Mouse (Mus musculus): ENCODE measurements around the gene Tmsb15b2. TPM values are rescaled to one million over a fixed set of nuclear protein-coding genes. Genes with fewer than 3 reads are reported as not detected.
"Not testable (repeated sequence)": the region's sequence is repeated elsewhere in the genome, so short reads cannot be mapped to it uniquely, and the experiment has no call there.

Tmsb15b2 gene
- polyA plus RNA-seq, 1 experiment = 21.9 TPM

- Histone ChIP-seq H3K27ac (ENCODE audit: control insufficient read depth, insufficient read depth, low read depth, low read length) (peak overlapping the region; percentile 52; the same call in 1 of the 2 replicates), H3K36me3 (ENCODE audit: control insufficient read depth, insufficient read depth, low read length) (no peaks in the 10 kb centered on the region), H3K4me3 (ENCODE audit: control insufficient read depth, low read depth, low read length) (peak overlapping the region; percentile 73), H3K4me1 (ENCODE audit: control insufficient read depth, insufficient read depth, low read length) (peaks cover 2% of the 10 kb centered on the region; the same call in 1 of the 2 replicates), H3K27me3 (ENCODE audit: control insufficient read depth, insufficient read depth, low read length) (no peaks in the 10 kb centered on the region)
- TF ChIP-seq CTCF (IDR thresholded peaks at IDR 0.05; ENCODE audit: control insufficient read depth, insufficient read depth, insufficient replicate concordance, low read depth, low read length) (no peak), POLR2A (IDR thresholded peaks at IDR 0.05; ENCODE audit: control insufficient read depth, low read depth, low read length) (no peak)
These were observed 17.1 kb upstream of the Tmsb15b2 start for GRCm38 (mm10) chrX:136992191-136992965.

DNA sequence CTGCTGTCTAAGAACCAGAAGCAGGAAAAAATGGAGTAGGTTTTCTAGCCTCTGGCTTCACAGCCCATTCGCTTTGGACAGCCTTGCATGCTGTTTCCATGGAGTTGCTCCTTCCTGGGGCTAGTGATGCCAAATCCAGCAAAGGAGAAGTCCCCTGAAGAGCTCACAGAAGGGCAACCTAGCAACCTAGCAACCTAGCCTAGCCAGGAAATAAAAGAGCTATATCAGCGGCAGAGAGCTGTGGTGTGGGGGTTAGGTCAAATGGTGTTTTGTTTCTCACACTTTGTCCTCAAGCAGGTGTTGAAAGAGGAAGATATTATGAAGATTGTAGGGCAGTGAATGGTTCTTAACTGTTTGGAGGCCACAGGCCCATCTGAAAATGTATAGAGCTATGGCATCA lies 16.0 kb upstream of the Tmsb15b2 start:
- TF ChIP-seq POLR2A (IDR thresholded peaks at IDR 0.05; ENCODE audit: control insufficient read depth, low read depth, low read length) (no peak), CTCF (IDR thresholded peaks at IDR 0.05; ENCODE audit: control insufficient read depth, insufficient read depth, insufficient replicate concordance, low read depth, low read length) (no peak)
- peaks cover 2% of the 10 kb centered on the region; the same call in 1 of the 2 replicates for H3K4me1 ChIP-seq (ENCODE audit: control insufficient read depth, insufficient read depth, low read length)
- H3K27me3 ChIP-seq (ENCODE audit: control insufficient read depth, insufficient read depth, low read length) = no peaks in the 10 kb centered on the region
- no peaks in the 10 kb centered on the region for H3K36me3 ChIP-seq (ENCODE audit: control insufficient read depth, insufficient read depth, low read length)
- H3K4me3 ChIP-seq (ENCODE audit: control insufficient read depth, low read depth, low read length) = no peak overlapping the region
- H3K27ac ChIP-seq (ENCODE audit: control insufficient read depth, insufficient read depth, low read depth, low read length) = no peak overlapping the region

DNA sequence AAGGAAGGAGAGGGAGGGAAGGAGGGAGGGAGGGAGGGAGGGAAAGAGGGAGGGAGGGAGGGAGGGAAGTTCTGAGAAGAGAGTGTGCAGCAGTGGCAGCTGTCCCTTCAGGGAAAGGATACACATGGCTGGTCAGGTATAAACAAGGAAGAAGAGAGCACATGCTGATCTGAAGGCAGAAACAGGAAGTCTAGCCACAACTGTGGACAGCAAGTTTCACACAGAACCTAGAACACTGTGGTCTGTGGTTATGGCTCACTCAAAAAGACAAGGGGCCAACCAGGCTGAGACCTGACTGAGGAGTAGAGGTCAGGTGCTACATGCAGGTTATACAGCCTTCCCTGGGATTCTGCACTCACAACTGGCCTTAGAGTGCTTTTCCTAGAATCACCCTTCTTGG lies 10.7 kb upstream of the Tmsb15b2 start:
- Histone ChIP-seq H3K27ac (ENCODE audit: control insufficient read depth, insufficient read depth, low read depth, low read length) (peak overlapping the region; percentile 12; the same call in 1 of the 2 replicates), H3K4me3 (ENCODE audit: control insufficient read depth, low read depth, low read length) (no peak overlapping the region), H3K27me3 (ENCODE audit: control insufficient read depth, insufficient read depth, low read length) (no peaks in the 10 kb centered on the region), H3K4me1 (ENCODE audit: control insufficient read depth, insufficient read depth, low read length) (no peaks in the 10 kb centered on the region), H3K36me3 (ENCODE audit: control insufficient read depth, insufficient read depth, low read length) (no peaks in the 10 kb centered on the region)
- TF ChIP-seq CTCF (IDR thresholded peaks at IDR 0.05; ENCODE audit: control insufficient read depth, insufficient read depth, insufficient replicate concordance, low read depth, low read length) (no peak), POLR2A (IDR thresholded peaks at IDR 0.05; ENCODE audit: control insufficient read depth, low read depth, low read length) (no peak)

GRCm38 (mm10) chrX:136978616-136979015 lies 3.3 kb upstream of the Tmsb15b2 start:
- H3K27me3 ChIP-seq (ENCODE audit: control insufficient read depth, insufficient read depth, low read length) = no peaks in the 10 kb centered on the region
- H3K36me3 ChIP-seq (ENCODE audit: control insufficient read depth, insufficient read depth, low read length) = no peaks in the 10 kb centered on the region
- H3K27ac ChIP-seq (ENCODE audit: control insufficient read depth, insufficient read depth, low read depth, low read length) = no peak overlapping the region
- TF ChIP-seq CTCF (IDR thresholded peaks at IDR 0.05; ENCODE audit: control insufficient read depth, insufficient read depth, insufficient replicate concordance, low read depth, low read length) (no peak; the same call in 1 of the 2 replicates), POLR2A (IDR thresholded peaks at IDR 0.05; ENCODE audit: control insufficient read depth, low read depth, low read length) (no peak)
- no peaks in the 10 kb centered on the region for H3K4me1 ChIP-seq (ENCODE audit: control insufficient read depth, insufficient read depth, low read length)
- no peak overlapping the region for H3K4me3 ChIP-seq (ENCODE audit: control insufficient read depth, low read depth, low read length)

GRCm38 (mm10) chrX:136976424-136977084 lies 1.3 kb upstream of the Tmsb15b2 start, which contains the start of the genes Tmsb15l and Tmsb15b1:
Gene Tmsb15l, minus strand, starts transcription at chrX:136976869.
Gene Tmsb15b1, minus strand, starts transcription at chrX:136976874.
- TF ChIP-seq POLR2A (IDR thresholded peaks at IDR 0.05; ENCODE audit: control insufficient read depth, low read depth, low read length) (peak; percentile 34; the same call in 1 of the 2 replicates), CTCF (IDR thresholded peaks at IDR 0.05; ENCODE audit: control insufficient read depth, insufficient read depth, insufficient replicate concordance, low read depth, low read length) (no peak)
- peak within 1 kb of the TSS; percentile 91 for H3K4me3 ChIP-seq (ENCODE audit: control insufficient read depth, low read depth, low read length)
- H3K27ac ChIP-seq (ENCODE audit: control insufficient read depth, insufficient read depth, low read depth, low read length) = peak within 1 kb of the TSS; percentile 83
- no peaks in the 10 kb centered on the region for H3K27me3 ChIP-seq (ENCODE audit: control insufficient read depth, insufficient read depth, low read length)
- no peaks in the 10 kb centered on the region for H3K36me3 ChIP-seq (ENCODE audit: control insufficient read depth, insufficient read depth, low read length)
- H3K4me1 ChIP-seq (ENCODE audit: control insufficient read depth, insufficient read depth, low read length) = no peaks in the 10 kb centered on the region

DNA sequence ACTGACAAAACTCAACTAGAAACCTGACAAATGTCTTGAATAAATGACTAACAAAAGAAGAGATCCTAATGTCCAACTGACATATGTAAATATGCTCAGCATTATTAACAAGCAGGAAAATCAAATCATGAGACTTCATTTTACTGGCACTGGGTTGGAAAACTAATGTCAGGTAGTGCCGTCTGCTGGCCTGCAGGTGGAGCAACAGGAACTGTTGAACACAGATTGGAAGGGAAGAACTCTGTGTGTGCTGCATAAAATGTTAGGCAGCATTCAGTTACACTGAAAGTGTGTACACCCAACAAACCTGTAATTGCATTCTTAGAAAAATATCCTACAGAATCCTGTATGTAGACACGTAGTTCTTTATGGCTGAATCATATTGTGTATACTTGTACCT lies 15.6 kb downstream of the Tmsb15b2 start:
- no peak overlapping the region for H3K27ac ChIP-seq (ENCODE audit: control insufficient read depth, insufficient read depth, low read depth, low read length)
- no peak for TF ChIP-seq CTCF (IDR thresholded peaks at IDR 0.05; ENCODE audit: control insufficient read depth, insufficient read depth, insufficient replicate concordance, low read depth, low read length)
- TF ChIP-seq POLR2A (IDR thresholded peaks at IDR 0.05; ENCODE audit: control insufficient read depth, low read depth, low read length) = no peak
- H3K4me1 ChIP-seq (ENCODE audit: control insufficient read depth, insufficient read depth, low read length) = no peaks in the 10 kb centered on the region
- no peaks in the 10 kb centered on the region for H3K27me3 ChIP-seq (ENCODE audit: control insufficient read depth, insufficient read depth, low read length)
- no peaks in the 10 kb centered on the region for H3K36me3 ChIP-seq (ENCODE audit: control insufficient read depth, insufficient read depth, low read length)
- H3K4me3 ChIP-seq (ENCODE audit: control insufficient read depth, low read depth, low read length) = no peak overlapping the region

DNA sequence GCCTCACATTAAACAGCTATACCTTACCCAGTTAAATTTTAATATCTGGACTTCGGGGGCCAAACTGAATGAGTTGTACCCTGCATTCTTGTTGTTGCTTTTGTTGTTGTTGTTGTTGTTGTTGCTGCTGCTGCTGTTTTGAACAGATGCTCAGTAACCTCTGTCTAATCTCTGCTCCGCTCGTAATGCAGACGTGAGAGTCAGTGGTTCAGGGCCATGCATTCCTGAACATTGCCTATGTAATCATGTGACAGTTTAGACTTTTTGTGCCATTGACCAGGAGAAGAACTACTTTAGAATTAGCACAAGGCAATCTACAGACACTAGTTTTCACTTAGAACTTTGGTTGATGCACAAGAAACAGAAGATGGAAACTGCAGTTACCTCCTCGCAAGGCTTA lies 17.0 kb downstream of the Tmsb15b2 start:
- not testable (repeated sequence) for H3K36me3 ChIP-seq (ENCODE audit: control insufficient read depth, insufficient read depth, low read length); H3K27ac ChIP-seq (ENCODE audit: control insufficient read depth, insufficient read depth, low read depth, low read length); H3K4me1 ChIP-seq (ENCODE audit: control insufficient read depth, insufficient read depth, low read length)

DNA sequence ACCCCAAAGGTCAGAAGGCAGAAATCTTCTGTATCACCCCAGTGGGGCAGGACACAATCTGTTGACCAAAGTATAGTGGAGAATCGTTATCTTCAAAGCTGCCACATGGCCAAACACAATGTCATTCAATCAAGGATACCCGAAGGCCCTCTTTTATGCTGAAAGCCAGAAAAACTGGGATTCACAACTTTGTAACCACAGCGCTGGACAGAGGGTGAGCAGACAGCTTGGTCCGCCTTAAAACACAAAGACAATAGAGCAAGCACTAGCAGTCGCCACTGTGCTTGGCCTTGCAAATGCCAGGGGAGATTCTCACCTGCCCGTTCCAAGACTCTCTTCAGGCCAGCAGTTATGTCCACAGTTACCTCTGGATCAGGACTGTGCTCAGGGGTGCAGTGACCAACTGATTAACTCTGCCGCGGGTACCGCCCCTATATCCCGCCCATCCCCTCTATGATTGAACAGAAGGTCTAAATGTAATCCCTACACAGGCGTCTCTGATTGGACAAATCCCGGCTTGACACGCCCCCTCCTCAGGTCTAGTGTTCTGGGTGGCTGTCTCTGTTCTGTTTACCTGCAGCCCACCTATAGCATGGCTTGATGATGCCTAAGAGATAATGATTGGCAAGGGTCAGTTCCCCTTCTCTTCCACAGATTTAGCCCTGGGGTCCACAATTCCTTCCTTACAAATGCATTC lies 17.6 kb downstream of the Tmsb15b2 start:
- H3K27ac ChIP-seq (ENCODE audit: control insufficient read depth, insufficient read depth, low read depth, low read length) = peak overlapping the region; percentile 65; the same call in 1 of the 2 replicates
- H3K4me3 ChIP-seq (ENCODE audit: control insufficient read depth, low read depth, low read length) = peak overlapping the region; percentile 86
- not testable (repeated sequence) for H3K27me3 ChIP-seq (ENCODE audit: control insufficient read depth, insufficient read depth, low read length); H3K4me1 ChIP-seq (ENCODE audit: control insufficient read depth, insufficient read depth, low read length); H3K36me3 ChIP-seq (ENCODE audit: control insufficient read depth, insufficient read depth, low read length)

More for the DNA sequence above, 17.0 kb downstream of the Tmsb15b2 start:
- H3K4me3 ChIP-seq (ENCODE audit: control insufficient read depth, low read depth, low read length); H3K27me3 ChIP-seq (ENCODE audit: control insufficient read depth, insufficient read depth, low read length): not testable (repeated sequence)
